Mouse (Mus musculus) spleen, postnatal 14 days (tissue): ENCODE data around the gene C7.
A peak's percentile ranks its signal among the peaks of the same experiment; 100 is the strongest.
"Not testable (repeated sequence)": the region's sequence is repeated elsewhere in the genome, so short reads cannot be mapped to it uniquely, and the experiment has no call there.

Experiments used
- DNase-seq, 2 experiments: peaks; one replicate each; pipeline ENCODE4 v3.0.0; 2021 to 2022; ENCODE audit warnings: low spot score in 2 of 2

Gene C7

GRCm38 (mm10) chr15:5063635-5064034 is at the start of gene C7:
Gene C7, minus strand, starts transcription at chr15:5063740.
- DNase-seq: no peak

GRCm38 (mm10) chr15:5112651-5113050 is 49.1 kb upstream of the C7 start:
- no peak for DNase-seq

- no peak for DNase-seq
Observed at GRCm38 (mm10) chr15:5108655-5109040, 45.1 kb upstream of the C7 start.

- peak in 1 of 2 experiments; percentile 19 for DNase-seq
Observed at GRCm38 (mm10) chr15:5107686-5108654, 44.4 kb upstream of the C7 start, which contains the start of gene Card6. Gene Card6, minus strand, starts transcription at chr15:5108539.

- no peak for DNase-seq
Observed at GRCm38 (mm10) chr15:5106293-5106692, 42.8 kb upstream of the C7 start.

- DNase-seq: no peak
Observed at GRCm38 (mm10) chr15:5105891-5106290, 42.4 kb upstream of the C7 start.

- no peak for DNase-seq
Observed at GRCm38 (mm10) chr15:5102312-5102711, 38.8 kb upstream of the C7 start.

- no peak for DNase-seq
Observed at GRCm38 (mm10) chr15:5097376-5097775, 33.8 kb upstream of the C7 start.

- DNase-seq: no peak
Observed at GRCm38 (mm10) chr15:5095534-5096301, 32.2 kb upstream of the C7 start.

- no peak for DNase-seq
Observed at GRCm38 (mm10) chr15:5090131-5090530, 26.6 kb upstream of the C7 start.

GRCm38 (mm10) chr15:5088850-5089608 is 25.5 kb upstream of the C7 start:
- no peak for DNase-seq

GRCm38 (mm10) chr15:5086162-5086561 is 22.6 kb upstream of the C7 start:
- DNase-seq: no peak

GRCm38 (mm10) chr15:5081235-5081634 is 17.7 kb upstream of the C7 start:
- DNase-seq: no peak

- no peak for DNase-seq
Observed at GRCm38 (mm10) chr15:5068801-5069518, 5.4 kb upstream of the C7 start.

GRCm38 (mm10) chr15:5045560-5046284 is 17.8 kb downstream of the C7 start:
- DNase-seq: no peak

GRCm38 (mm10) chr15:5029256-5029655 is 34.3 kb downstream of the C7 start:
- DNase-seq: no peak

- not testable (repeated sequence) for DNase-seq
Observed at GRCm38 (mm10) chr15:5023479-5024265, 39.9 kb downstream of the C7 start.

GRCm38 (mm10) chr15:5009644-5010107 is 53.9 kb downstream of the C7 start:
- no peak for DNase-seq

- no peak for DNase-seq
Observed at GRCm38 (mm10) chr15:5003503-5004196, 59.9 kb downstream of the C7 start.
